Mouse (Mus musculus) heart, adult 2 months (tissue): ENCODE data around the gene Rft1. TPM values are rescaled to one million over a fixed set of nuclear protein-coding genes. Genes with fewer than 3 reads are reported as not detected.
A peak's percentile ranks its signal among the peaks of the same experiment; 100 is the strongest.

Experiments used
- DNase-seq, 2 experiments: peaks; one replicate each; pipeline ENCODE4 v3.0.0; 2021
- H3K27ac ChIP-seq: fragments of 200-600 bp; 2 replicates; pipeline ENCODE4 v1.8.1; 2022
- H3K27me3 ChIP-seq: fragments of 200-500 bp; 2 replicates; pipeline ENCODE4 v1.6.1; 2012; ENCODE audit warnings: mild to moderate bottlenecking, low read length, inconsistent platforms, mixed read lengths; ENCODE audit not compliant: control insufficient read depth, insufficient read depth
- H3K36me3 ChIP-seq: fragments of 200-500 bp; 2 replicates; pipeline ENCODE4 v1.6.1; 2012; ENCODE audit warnings: low read length, inconsistent platforms; ENCODE audit not compliant: control insufficient read depth, insufficient read depth
- H3K4me1 ChIP-seq: fragments of 200-500 bp; 2 replicates; pipeline ENCODE4 v1.6.1; 2011; ENCODE audit warnings: low read length; ENCODE audit not compliant: control insufficient read depth, insufficient read depth
- H3K4me3 ChIP-seq: fragments of 200-600 bp; 2 replicates; pipeline ENCODE4 v1.8.1; 2022
- H3K79me2 ChIP-seq: fragments of 200-500 bp; replicated peaks from 2 replicates; pipeline ENCODE4 v1.6.1; 2012; ENCODE audit warnings: mild to moderate bottlenecking, inconsistent platforms, low read length, moderate library complexity, mixed read lengths; ENCODE audit not compliant: control insufficient read depth, insufficient read depth
- H3K9ac ChIP-seq: fragments of 200-500 bp; 2 replicates; pipeline ENCODE4 v1.6.1; 2012; ENCODE audit warnings: low read depth, mild to moderate bottlenecking, control low read depth, inconsistent platforms, low read length, mixed read lengths
- CTCF ChIP-seq: fragments of 200-600 bp; IDR thresholded peaks from 2 replicates; pipeline ENCODE4 v1.8.1; 2022; ENCODE audit warnings: antibody characterized with exemption, mild to moderate bottlenecking, moderate library complexity
- EP300 ChIP-seq: fragments of 200-500 bp; IDR thresholded peaks from 2 replicates; pipeline ENCODE4 v1.6.1; 2011; ENCODE audit warnings: low read depth, low read length, control low read depth; ENCODE audit not compliant: insufficient read depth
- POLR2A ChIP-seq: fragments of 200-500 bp; IDR thresholded peaks from 2 replicates; pipeline ENCODE4 v1.6.1; 2011; ENCODE audit warnings: mild to moderate bottlenecking, low read depth, low read length, control low read depth; ENCODE audit not compliant: insufficient read depth
- WGBS: fragments of 180-500 bp; shearing (Covaris S2); methylation state at CpG from one replicate; pipeline ENCODE4 v1.1.7; 2018; 5-methylcytosine and 5-hydroxymethylcytosine counted together
- intact Hi-C: fragments of 180-260 bp; cut with DNase I; formaldehyde crosslinking; loops from one replicate; pipeline ENCODE4 v1.15.1; 2025
- polyA plus RNA-seq: library from polyadenylated mRNA; depleted of rRNA; stranded (reverse); fragments of >200 nt; gene quantifications from 2 replicates; pipeline ENCODE4 v1.2.3, GENCODE M21; 2012
- total RNA-seq, 2 experiments: library from RNA; stranded (reverse); gene quantifications; 2 replicates each; pipeline ENCODE4 v1.2.3; 2021

Rft1 gene
- total and polyA plus RNA-seq, 3 experiments = 6.1 to 8.8 (median 8.1) TPM

DNA sequence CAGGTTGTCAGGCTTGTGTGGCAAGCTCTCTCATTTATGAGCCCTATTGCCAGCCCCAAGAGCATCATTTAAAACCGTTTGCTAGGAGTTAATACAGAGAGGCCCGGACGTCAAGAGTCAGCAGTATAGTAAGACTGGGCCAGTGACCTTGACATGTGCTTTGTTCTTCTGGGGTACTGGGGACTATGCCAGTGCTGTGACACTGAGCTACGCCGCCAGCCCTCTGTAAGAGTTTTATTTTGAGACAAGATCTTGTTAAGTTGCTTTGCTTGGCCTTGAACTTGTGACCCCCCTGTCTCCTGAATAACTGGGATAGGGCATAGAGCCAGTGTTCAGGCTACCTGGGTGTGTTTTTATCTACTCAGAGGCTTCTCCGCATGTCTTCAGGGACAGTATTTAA is 38.3 kb downstream of the Rft1 start:
- Histone ChIP-seq H3K9ac (no peak overlapping the region), H3K27me3 (no peaks in the 10 kb centered on the region), H3K27ac (no peak overlapping the region), H3K4me1 (peaks cover 2% of the 10 kb centered on the region), H3K4me3 (no peak overlapping the region), H3K79me2 (no peaks in the 10 kb centered on the region), H3K36me3 (no peaks in the 10 kb centered on the region)
- intact Hi-C loops = no loop called here
- TF ChIP-seq EP300 (no peak), POLR2A (no peak), CTCF (no peak)
- 72% methylated on average over 6 of the region's 6 CpGs for WGBS
- no peak for DNase-seq

DNA sequence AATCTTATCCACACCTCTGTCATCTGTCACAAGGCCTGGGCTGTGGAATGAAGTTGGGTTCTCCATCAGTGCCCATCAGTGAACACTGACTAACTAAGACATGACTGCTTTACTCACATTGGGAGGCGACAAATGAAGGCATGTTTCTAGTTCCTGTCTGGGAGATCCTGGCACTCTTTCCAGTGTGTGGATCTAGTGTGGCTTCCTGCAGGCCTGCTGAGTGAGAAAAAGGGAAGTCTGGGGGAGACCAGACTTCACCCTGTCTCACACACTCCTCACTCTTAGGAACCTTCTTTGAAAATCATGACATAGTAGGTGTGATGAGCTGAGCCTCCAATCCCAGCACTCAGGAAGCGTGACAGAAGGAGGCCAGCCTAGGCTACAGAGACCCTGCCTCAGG is 40.6 kb downstream of the Rft1 start:
- WGBS = 77% methylated on average over 2 of the region's 2 CpGs
- TF ChIP-seq CTCF = no peak
- TF ChIP-seq POLR2A = no peak
- no peak for TF ChIP-seq EP300
- Histone ChIP-seq H3K9ac (no peak overlapping the region), H3K27ac (no peak overlapping the region), H3K27me3 (no peaks in the 10 kb centered on the region), H3K4me3 (no peak overlapping the region), H3K4me1 (peaks cover 2% of the 10 kb centered on the region), H3K79me2 (no peaks in the 10 kb centered on the region), H3K36me3 (no peaks in the 10 kb centered on the region)
- intact Hi-C loops = loop anchor here (1.0 kb wide), 1 partner anchor 171 kb away; no protein-coding TSS in a partner anchor
- peak in 1 of 2 experiments; percentile 33 for DNase-seq

DNA sequence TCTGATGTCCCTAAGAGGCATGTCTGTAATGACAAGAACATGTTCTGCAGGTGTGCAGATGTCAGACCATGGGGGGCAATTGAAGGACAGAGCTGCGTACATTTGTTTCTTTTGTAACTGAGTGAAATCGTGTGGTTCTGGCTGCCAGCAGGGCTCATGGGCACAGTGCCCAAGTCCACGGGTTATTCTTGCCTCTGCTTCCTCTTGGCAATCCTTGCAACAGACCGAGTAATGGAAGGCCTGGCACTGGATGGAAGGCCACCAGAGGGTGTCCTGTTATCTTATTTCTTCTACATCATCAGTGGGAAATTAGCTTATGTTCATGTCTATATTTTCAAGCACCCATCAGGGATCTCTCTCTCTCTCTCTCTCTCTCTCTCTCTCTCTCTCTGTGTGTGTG is 41.4 kb downstream of the Rft1 start:
- Histone ChIP-seq H3K4me3 (no peak overlapping the region), H3K4me1 (peaks cover 2% of the 10 kb centered on the region), H3K27ac (no peak overlapping the region), H3K9ac (no peak overlapping the region), H3K36me3 (no peaks in the 10 kb centered on the region), H3K79me2 (no peaks in the 10 kb centered on the region), H3K27me3 (no peaks in the 10 kb centered on the region)
- 7% methylated on average over 4 of the region's 4 CpGs for WGBS
- DNase-seq = peak; percentile 72 to 81
- intact Hi-C loops = loop anchor here (1.0 kb wide), 1 partner anchor 170 kb away; no protein-coding TSS in a partner anchor
- TF ChIP-seq EP300 (0 out of 2 replicates have a peak, but pooled peaks have one; percentile 25), POLR2A (no peak), CTCF (peak; percentile 57)

DNA sequence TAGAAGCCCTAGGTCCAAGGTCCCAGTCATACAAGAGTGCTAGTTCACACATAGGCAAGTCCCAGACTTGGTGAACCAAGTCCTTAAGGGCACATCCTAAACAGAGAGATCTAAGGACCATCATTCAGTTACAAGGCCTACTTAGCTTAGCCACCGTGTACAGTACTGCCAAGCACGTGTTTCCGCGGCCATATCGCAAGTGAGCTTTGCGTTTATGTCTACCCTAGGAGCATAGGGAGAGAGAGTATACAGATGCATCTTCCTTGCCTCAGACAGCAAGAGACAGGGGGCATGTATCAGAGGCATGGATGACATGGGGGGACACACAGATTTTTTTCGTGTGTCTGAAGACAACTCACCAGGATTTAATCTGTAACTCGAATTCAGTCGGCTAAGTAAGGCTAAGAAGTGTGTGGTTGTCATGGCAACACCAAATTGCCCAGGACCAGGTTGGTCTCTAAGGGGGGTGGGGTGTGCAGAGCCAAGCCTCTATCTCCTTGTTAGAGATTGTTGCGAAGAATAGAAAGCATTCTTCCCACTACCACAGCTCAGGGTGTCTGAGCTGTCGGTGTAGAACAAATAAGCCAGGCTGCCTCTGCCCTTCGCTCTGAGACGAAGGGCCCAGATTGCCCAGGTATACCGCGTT is 43.4 kb downstream of the Rft1 start:
- DNase-seq = no peak
- Histone ChIP-seq H3K4me3 (no peak overlapping the region), H3K27me3 (no peaks in the 10 kb centered on the region), H3K79me2 (no peaks in the 10 kb centered on the region), H3K9ac (no peak overlapping the region), H3K36me3 (no peaks in the 10 kb centered on the region), H3K4me1 (peaks cover 2% of the 10 kb centered on the region), H3K27ac (no peak overlapping the region)
- no peak for TF ChIP-seq POLR2A
- TF ChIP-seq EP300 = no peak
- no peak for TF ChIP-seq CTCF
- intact Hi-C loops = no loop called here
- 89% methylated on average over 15 of the region's 15 CpGs for WGBS

DNA sequence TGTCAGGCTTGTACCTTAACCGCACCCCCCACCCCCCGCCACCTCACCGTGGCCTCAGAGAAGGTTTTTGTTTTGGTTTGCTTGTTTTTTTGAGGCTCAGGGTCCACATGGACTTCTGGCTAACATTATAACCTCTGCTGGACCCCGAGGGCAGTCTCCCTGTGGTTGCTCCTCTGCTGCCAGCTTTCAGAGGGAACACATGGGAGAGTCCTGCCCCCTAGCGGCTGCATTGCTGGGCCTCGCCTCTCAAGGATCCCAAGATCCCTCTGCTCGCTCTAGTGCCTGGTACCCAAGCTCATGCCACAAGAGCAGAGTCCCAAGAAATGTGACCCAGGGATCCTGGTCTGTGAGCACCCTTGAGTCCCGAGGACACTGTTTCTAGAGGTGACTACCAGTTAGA is 45.5 kb downstream of the Rft1 start:
- Histone ChIP-seq H3K27ac (no peak overlapping the region), H3K4me1 (peaks cover 2% of the 10 kb centered on the region), H3K27me3 (no peaks in the 10 kb centered on the region), H3K9ac (no peak overlapping the region), H3K4me3 (no peak overlapping the region), H3K36me3 (no peaks in the 10 kb centered on the region), H3K79me2 (no peaks in the 10 kb centered on the region)
- WGBS = 48% methylated on average over 8 of the region's 8 CpGs
- TF ChIP-seq EP300 = no peak
- TF ChIP-seq CTCF = peak; percentile 68
- peak; percentile 38 to 53 for DNase-seq
- intact Hi-C loops = no loop called here

DNA sequence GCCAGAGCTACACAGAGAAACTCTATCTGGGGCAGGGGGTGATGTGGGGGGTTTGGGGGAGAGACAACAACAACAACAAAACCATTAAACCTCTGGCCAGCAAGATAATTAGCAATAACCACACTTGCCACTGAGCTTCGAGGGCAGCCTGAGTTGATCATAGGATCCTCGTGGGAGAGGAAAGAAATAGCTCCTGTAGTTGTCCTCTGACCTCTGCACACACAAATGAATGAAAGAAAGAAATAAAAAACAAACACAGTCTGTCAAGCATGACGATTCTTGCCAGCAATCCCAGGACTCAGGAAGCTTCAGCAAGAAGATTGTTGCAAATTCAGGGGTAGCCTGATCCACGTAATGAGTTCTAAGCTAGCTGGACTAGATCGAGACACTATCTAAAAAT is 48.4 kb downstream of the Rft1 start:
- intact Hi-C loops = no loop called here
- 56% methylated on average over 5 of the region's 5 CpGs for WGBS
- no peak for DNase-seq
- no peaks in the 10 kb centered on the region for H3K79me2 ChIP-seq
- H3K4me3 ChIP-seq = no peak overlapping the region
- H3K36me3 ChIP-seq = no peaks in the 10 kb centered on the region
- H3K27me3 ChIP-seq = no peaks in the 10 kb centered on the region
- no peak for TF ChIP-seq CTCF
- TF ChIP-seq EP300 = no peak
- TF ChIP-seq POLR2A = no peak
- H3K27ac ChIP-seq = no peak overlapping the region
- H3K4me1 ChIP-seq = no peaks in the 10 kb centered on the region
- H3K9ac ChIP-seq = no peak overlapping the region
